15 mouse cellular contexts compared by ENCODE assay signal in the genomic region with DNA sequence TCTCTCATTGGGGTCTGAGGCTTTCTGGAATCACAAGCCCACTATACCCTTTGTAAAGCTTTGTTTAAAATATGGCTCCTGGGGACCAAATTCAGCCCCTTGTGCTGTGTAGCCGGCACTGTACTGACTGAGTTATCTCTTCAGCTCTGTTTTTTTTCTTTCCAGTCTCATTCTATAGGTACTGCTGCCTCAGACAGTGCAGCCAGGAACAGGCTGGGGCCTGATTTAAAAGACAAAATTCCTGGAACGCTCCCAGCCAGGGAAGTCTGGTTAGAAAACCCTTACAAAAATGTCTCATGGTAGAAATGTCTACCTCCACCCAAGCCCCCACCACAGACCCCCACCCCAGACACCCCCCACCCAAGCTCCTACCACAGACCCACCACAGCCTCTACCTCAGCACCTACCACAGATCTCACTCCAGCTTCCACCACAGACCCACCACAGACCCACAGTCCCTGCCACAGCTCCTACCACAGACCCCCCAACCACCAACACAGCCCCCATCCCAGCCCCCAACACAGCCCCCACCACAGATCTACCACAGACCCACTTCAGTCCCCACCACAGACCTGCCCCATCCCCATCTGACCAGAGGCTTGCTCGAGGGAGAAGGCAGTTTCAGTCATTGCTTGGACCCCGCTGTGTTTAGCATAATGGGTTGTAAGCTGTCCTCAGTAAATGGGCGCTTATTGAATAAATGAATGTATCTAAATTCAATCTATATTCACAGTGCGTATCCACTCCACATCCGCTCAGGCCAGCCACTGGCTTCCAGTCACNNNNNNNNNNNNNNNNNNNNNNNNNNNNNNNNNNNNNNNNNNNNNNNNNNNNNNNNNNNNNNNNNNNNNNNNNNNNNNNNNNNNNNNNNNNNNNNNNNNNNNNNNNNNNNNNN. TPM values are rescaled to one million over a fixed set of nuclear protein-coding genes. Genes with fewer than 3 reads are reported as not detected.
DNase-seq lines count a peak whose midpoint lies in the region; ATAC-seq lines count a peak whose summit lies in the region.
"Had no signal": no experiment of that assay in that cellular context is flagged by ENCODE, and none has a peak within 500 bp of the region (broad histone marks: within the 10 kb centered on the region; RNA-seq: fewer than 3 reads in every experiment).

No protein-coding gene starts in this region.

- no peaks in the 10 kb centered on the region for H3K9me3 ChIP-seq in forebrain, embryonic 14.5 days (replicated peaks; ENCODE audit: control insufficient read depth, low read length)
- H3K9me3 ChIP-seq: liver, embryonic 15.5 days; megakaryocyte, embryonic 14.5 days had no signal

- no peak overlapping the region for H3K9ac ChIP-seq in forebrain, embryonic 14.5 days (ENCODE audit: low read length)
- H3K9ac ChIP-seq: liver, embryonic 15.5 days had no signal

- no peaks in the 10 kb centered on the region for H3K36me3 ChIP-seq in forebrain, embryonic 14.5 days (ENCODE audit: control insufficient read depth, insufficient read depth, low read length)
- H3K36me3 ChIP-seq: liver, embryonic 15.5 days had no signal

- peak; percentile 73 for DNase-seq in heart, adult 11 months
- DNase-seq in heart, postnatal 36 days: no peak
- DNase-seq in forebrain, embryonic 14.5 days (ENCODE audit: low spot score): peak; percentile 58
- DNase-seq in adrenal gland, postnatal 10 days: no peak
- no peak for DNase-seq in left cerebral cortex, postnatal 36 days (ENCODE audit: low spot score in 2 of 2)
- no peak for DNase-seq in cerebellum, postnatal 14 days
- DNase-seq: adrenal gland, postnatal 25 days; cerebellum, adult 2 months; gastrocnemius, adult 2 months; kidney, adult 8-10 months; right cerebral cortex, postnatal 25 days had no signal

- peak; percentile 29 for ATAC-seq in CD4-positive, CD25-positive, alpha-beta regulatory T cell, adult 4 months
- peak; percentile 72 for ATAC-seq in forebrain, embryonic 14.5 days
- ATAC-seq in inflammation-experienced regulatory T-cells, adult 6 months: peak; percentile 23

- H3K4me2 ChIP-seq in forebrain, embryonic 14.5 days (ENCODE audit: low read length): no peak overlapping the region
- H3K4me2 ChIP-seq: liver, embryonic 15.5 days had no signal

- WGBS in forebrain, embryonic 14.5 days: 58% methylated on average over 7 of the region's 7 CpGs

- H3K27me3 ChIP-seq in forebrain, embryonic 14.5 days (replicated peaks; ENCODE audit: control insufficient read depth, insufficient read depth, low read length): no peaks in the 10 kb centered on the region
- H3K27me3 ChIP-seq: liver, embryonic 15.5 days had no signal

- no peak overlapping the region for H3K4me3 ChIP-seq in forebrain, embryonic 14.5 days (ENCODE audit: low read depth, low read length)
- H3K4me3 ChIP-seq: gastrocnemius, adult 2 months; liver, embryonic 15.5 days; megakaryocyte, embryonic 14.5 days had no signal

- no peak overlapping the region for H3K27ac ChIP-seq in forebrain, embryonic 14.5 days (ENCODE audit: low read depth, low read length)
- H3K27ac ChIP-seq: gastrocnemius, adult 2 months; liver, embryonic 15.5 days had no signal

- intact Hi-C loops in heart, postnatal 36 days (cut with DNase I): no loop called here
- intact Hi-C loops in left cerebral cortex, postnatal 36 days (cut with DNase I): no loop called here

- no peaks in the 10 kb centered on the region for H3K4me1 ChIP-seq in forebrain, embryonic 14.5 days (ENCODE audit: control insufficient read depth, insufficient read depth, low read length)
- H3K4me1 ChIP-seq: liver, embryonic 15.5 days had no signal

RNA-seq across cellular contexts. Expression of gene Cd83, which starts 17.5 kb away (rescaled TPM):
- total RNA-seq in heart, postnatal 36 days (2021): 1 to 10 TPM; 4.1 to 4.5 TPM
- polyA plus RNA-seq in CD4-positive, CD25-positive, alpha-beta regulatory T cell, adult 4 months (2017; shearing (Covaris generic)): 100 to 1,000 TPM; 294 to 385 TPM
- polyA plus RNA-seq in forebrain, embryonic 14.5 days (2014; fragmentation: Nextera tagmentation; extraction: Ambion mirVana): 9.1 and 9.2 TPM in 2 replicates
- 100 to 1,000 TPM; 115 to 333 (median 260) TPM for polyA plus RNA-seq in inflammation-experienced regulatory T-cells, adult 6 months (2017; shearing (Covaris generic))
- total RNA-seq in adrenal gland, postnatal 10 days (2021): 1 to 10 TPM; 4.2 to 5.7 TPM
- total RNA-seq in left cerebral cortex, postnatal 36 days (2021): 1 to 10 TPM; 7.7 to 9.6 TPM

Comparison
In these comparisons a context has a peak if more than half of its experiments do, and no peak if none do; other contexts are left out.
1. DNase-seq: peak in heart, adult 11 months (single experiment) and forebrain, embryonic 14.5 days (single experiment); none in heart, postnatal 36 days (0 of 2), adrenal gland, postnatal 10 days (single experiment), left cerebral cortex, postnatal 36 days (0 of 2) and cerebellum, postnatal 14 days (0 of 2).
2. Peak in every context shown above with its lines, with median percentiles within 50 percentile points of each other: ATAC-seq.